Mouse (Mus musculus): Measurements from ENCODE around the gene Trdmt1. TPM values are rescaled to one million over a fixed set of nuclear protein-coding genes. Genes with fewer than 3 reads are reported as not detected.

The Trdmt1 gene
- total RNA-seq, 2 experiments from 2014 or later: 4.8 to 6.4 TPM

GRCm38 (mm10) chr2:13502717-13503116, 41.8 kb downstream of the Trdmt1 start:
- no peak for DNase-seq (ENCODE audit: extremely low spot score in 1 of 2, low spot score in 1 of 2)

GRCm38 (mm10) chr2:13501553-13501952, 42.9 kb downstream of the Trdmt1 start:
- no peak for DNase-seq (ENCODE audit: extremely low spot score in 1 of 2, low spot score in 1 of 2)

DNA sequence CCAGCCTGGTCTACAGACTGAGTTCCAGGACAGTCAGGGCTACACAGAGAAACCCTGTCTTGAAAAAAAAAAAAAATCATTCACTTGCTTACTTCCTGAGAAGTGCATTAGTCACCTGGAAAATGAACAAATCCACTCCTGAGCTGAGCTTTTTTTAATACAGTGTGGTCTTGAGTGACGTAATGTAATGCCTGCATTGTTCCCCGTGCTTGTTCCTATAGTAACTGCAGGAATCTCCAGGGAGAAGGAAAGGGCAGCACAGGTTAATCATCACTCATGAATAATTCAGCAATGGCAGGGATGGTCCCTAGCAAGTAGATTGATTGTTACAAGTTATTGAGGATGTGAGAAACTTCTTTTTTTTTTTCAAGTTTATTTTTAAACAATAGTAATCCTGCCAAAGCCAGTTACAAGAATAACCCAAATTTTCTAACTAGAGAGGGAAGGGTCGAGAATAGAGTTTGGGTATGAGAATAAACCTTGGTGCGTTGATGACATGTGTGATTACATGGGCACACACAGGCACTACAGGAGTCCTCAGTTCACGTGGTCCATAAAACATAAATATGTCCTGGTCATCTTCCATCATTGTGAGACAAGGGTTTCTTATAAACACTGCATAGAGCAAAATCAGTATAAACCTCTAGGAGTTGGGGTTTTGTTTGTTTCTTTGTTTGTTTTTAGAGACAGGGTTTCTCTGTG, 44.0 kb downstream of the Trdmt1 start:
- DNase-seq (ENCODE audit: extremely low spot score in 1 of 2, low spot score in 1 of 2): no peak

GRCm38 (mm10) chr2:13499196-13499595, 45.3 kb downstream of the Trdmt1 start:
- DNase-seq (ENCODE audit: extremely low spot score in 1 of 2, low spot score in 1 of 2): no peak

GRCm38 (mm10) chr2:13496087-13496486, 48.4 kb downstream of the Trdmt1 start:
- no peak for DNase-seq (ENCODE audit: extremely low spot score in 1 of 2, low spot score in 1 of 2)

DNA sequence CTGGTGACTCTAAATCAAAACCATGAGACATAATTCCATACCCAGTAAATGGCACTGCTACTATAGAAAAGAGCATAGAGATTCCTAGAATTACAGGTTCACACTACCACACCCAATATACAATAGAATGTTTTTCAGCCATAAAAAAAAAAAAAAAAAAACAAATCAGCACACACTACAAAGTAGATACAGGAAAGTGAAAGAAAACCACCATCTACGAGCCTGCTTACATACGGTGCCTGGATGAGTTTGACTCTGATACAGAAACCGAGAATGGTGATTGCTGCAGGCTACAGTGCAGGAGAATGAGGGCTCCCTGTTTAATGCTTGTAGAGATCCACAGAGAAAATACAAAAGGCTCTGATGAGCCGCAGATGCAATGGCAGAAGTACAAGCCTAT, 51.5 kb downstream of the Trdmt1 start:
- DNase-seq (ENCODE audit: extremely low spot score in 1 of 2, low spot score in 1 of 2): no peak

GRCm38 (mm10) chr2:13491734-13492133, 52.7 kb downstream of the Trdmt1 start, which contains the start of gene Cubn:
Cubn (minus strand) TSS chr2:13491813.
- DNase-seq (ENCODE audit: extremely low spot score in 1 of 2, low spot score in 1 of 2): no peak

DNA sequence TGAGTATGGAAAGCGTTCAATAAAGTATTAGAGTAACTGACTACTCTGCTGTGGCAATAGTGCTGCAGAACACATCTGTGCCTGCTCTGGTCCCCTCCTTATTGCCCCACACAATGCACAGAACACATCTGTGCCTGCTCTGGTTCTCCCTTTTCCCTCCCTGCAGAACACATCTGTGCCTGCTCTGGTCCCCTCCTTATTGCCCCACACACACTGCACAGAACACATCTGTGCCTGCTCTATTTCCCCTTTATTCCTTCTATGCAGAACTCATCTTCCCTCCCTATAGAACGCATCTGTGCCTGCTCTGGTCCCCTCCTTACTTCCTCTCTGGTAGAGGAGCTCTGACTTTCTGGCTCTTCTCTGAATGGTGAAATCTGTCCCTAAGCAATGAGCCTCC, 54.0 kb downstream of the Trdmt1 start:
- DNase-seq (ENCODE audit: extremely low spot score in 1 of 2, low spot score in 1 of 2): no peak

- DNase-seq (ENCODE audit: extremely low spot score in 1 of 2, low spot score in 1 of 2): no peak
These were observed 58.0 kb downstream of the Trdmt1 start for GRCm38 (mm10) chr2:13486470-13486869.

GRCm38 (mm10) chr2:13484566-13484965, 59.9 kb downstream of the Trdmt1 start:
- DNase-seq (ENCODE audit: extremely low spot score in 1 of 2, low spot score in 1 of 2): no peak

DNA sequence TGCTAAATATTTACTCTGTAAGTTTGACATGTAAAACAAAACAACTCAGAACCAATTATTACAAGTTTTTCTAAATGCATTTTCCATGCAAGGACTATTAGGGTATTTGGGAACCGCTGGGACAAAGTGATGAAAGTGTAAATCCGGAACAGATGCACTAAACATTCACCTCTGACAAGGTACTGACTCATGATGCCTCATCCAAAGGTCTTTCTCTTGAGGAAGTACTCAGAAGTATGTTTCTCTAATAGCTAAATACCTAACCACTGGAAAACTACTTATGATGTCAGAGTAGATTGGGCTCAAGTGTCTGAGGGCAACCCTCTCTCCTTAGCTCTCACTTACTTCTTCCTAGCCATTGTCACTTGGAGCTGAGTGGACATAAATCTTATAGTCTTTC, 63.7 kb downstream of the Trdmt1 start:
- no peak for DNase-seq (ENCODE audit: extremely low spot score in 1 of 2, low spot score in 1 of 2)

- DNase-seq (ENCODE audit: extremely low spot score in 1 of 2, low spot score in 1 of 2): no peak
These were observed 65.3 kb downstream of the Trdmt1 start for GRCm38 (mm10) chr2:13479165-13479564.

GRCm38 (mm10) chr2:13470108-13470507, 74.4 kb downstream of the Trdmt1 start:
- no peak for DNase-seq (ENCODE audit: extremely low spot score in 1 of 2, low spot score in 1 of 2)

GRCm38 (mm10) chr2:13469641-13470040, 74.8 kb downstream of the Trdmt1 start:
- no peak for DNase-seq (ENCODE audit: extremely low spot score in 1 of 2, low spot score in 1 of 2)

- no peak for DNase-seq (ENCODE audit: extremely low spot score in 1 of 2, low spot score in 1 of 2)
These were observed 77.8 kb downstream of the Trdmt1 start for GRCm38 (mm10) chr2:13466685-13467084.

Other genes starting within 250 kb of the Trdmt1 start
- under 1 TPM; 0.10 to 0.14 TPM for gene Cubn, start 52.9 kb downstream of the Trdmt1 start, total RNA-seq (2021)
- 10 to 100 TPM; 57.6 to 62.8 TPM for gene Vim, start 29.3 kb upstream of the Trdmt1 start, total RNA-seq (2021)
- 1 to 10 TPM; 1.8 to 3.4 TPM for gene St8sia6, start 249.4 kb upstream of the Trdmt1 start, total RNA-seq (2021)